Mouse (Mus musculus): ENCODE measurements around the gene Rcbtb2. TPM values are rescaled to one million over a fixed set of nuclear protein-coding genes. Genes with fewer than 3 reads are reported as not detected.

Gene Rcbtb2
- total and polyA plus RNA-seq, 3 experiments, result 34.1 to 49.0 (median 36.9) TPM

DNA sequence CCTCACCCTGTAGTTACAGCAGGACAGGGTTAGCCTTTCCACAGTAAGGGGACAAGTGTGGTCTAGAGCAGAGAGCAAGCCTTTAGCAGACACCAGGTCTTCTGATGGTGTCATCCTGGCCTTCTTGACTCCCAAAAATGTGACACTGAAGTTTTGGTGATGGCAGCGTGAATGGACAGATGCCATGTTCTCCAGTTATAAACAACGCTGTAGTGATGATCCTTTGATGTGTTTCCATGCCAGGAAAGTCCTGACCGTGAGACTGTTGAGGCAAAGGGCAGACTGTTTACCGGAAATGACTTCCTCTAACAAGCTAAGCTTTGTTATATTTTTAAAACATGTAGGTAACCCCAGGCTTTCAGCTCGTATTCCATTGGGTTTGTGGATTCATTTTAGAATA is 17.0 kb downstream of the Rcbtb2 start:
- Histone ChIP-seq H3K9ac (ENCODE audit: insufficient read depth, low read depth) (no peak overlapping the region), H3K4me1 (ENCODE audit: control insufficient read depth in 1 of 2, insufficient read depth in 2 of 2) (peaks cover 2 to 17% of the 10 kb centered on the region in 2 experiments), H3K27me3 (replicated peaks) (no peaks in the 10 kb centered on the region), H3K36me3 (replicated peaks in 1 of 2; ENCODE audit: control insufficient read depth in 1 of 2, insufficient read depth in 1 of 2, low read length in 1 of 2) (peaks cover 0 to 2% of the 10 kb centered on the region in 2 experiments), H3K27ac (ENCODE audit: insufficient read depth, low read depth) (no peak overlapping the region), H3K4me3 (replicated peaks in 1 of 3; ENCODE audit: low read depth in 2 of 3, low read length in 2 of 3, poor library complexity in 1 of 3) (no peak overlapping the region), H3K9me3 (replicated peaks; ENCODE audit: low read length) (no peaks in the 10 kb centered on the region), H3K79me2 (replicated peaks; ENCODE audit: control insufficient read depth, extremely low read depth, insufficient read depth, poor library complexity, severe bottlenecking) (no peaks in the 10 kb centered on the region), H3K4me2 (ENCODE audit: insufficient read depth, low read depth, poor library complexity, severe bottlenecking) (no peak overlapping the region)
- no peak for TF ChIP-seq KAT2A (IDR thresholded peaks at IDR 0.05; ENCODE audit: insufficient replicate concordance, low read length)
- TF ChIP-seq MEF2A (IDR thresholded peaks at IDR 0.05; ENCODE audit: borderline replicate concordance, low read depth, low read length), result no peak
- DNase-seq (ENCODE audit: extremely low read depth), result no peak
- in situ Hi-C loops (cut with MboI; ENCODE audit: low pct_ligation_motif_present, low pct_unique_long_range_greater_than_20kb, low sequenced_read_pairs) (loop anchor here (10.0 kb wide), 1 partner anchor 95 kb away; the partner anchor contains the start of gene Lpar6), dilution Hi-C loops (cut with MboI; ENCODE audit: extremely low pct_ligation_motif_present, extremely low pct_unique_long_range_greater_than_20kb, low sequenced_read_pairs) (no loop called here)

DNA sequence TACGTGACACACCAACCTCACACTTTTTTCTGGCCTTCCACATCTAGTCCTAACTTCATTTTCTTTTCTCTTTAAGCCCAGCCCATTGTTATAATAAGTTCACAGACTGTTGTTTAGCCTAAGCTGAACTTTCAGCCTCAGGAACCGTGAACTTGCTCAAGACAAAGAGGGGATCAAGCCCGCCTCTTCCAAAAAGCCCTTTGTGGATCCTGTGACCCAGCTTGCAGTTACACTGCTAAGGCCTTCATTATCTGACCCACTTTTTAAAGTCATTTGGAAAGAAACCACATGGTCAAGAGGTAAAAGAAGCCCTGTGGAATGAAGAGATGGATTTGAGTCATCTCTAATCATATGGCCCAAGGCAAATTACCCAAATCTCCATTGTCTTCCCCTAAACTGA is 19.0 kb downstream of the Rcbtb2 start:
- TF ChIP-seq TCF12 (IDR thresholded peaks at IDR 0.05; ENCODE audit: low read depth, low read length) (no peak), JUN (IDR thresholded peaks at IDR 0.05; ENCODE audit: insufficient read depth, low read depth, low read length) (no peak), RCOR1 (conservative IDR thresholded peaks at IDR 0.05; ENCODE audit: low read depth, low read length) (no peak), ZNF384 (IDR thresholded peaks at IDR 0.05; ENCODE audit: low read depth, low read length) (no peak), UBTF (IDR thresholded peaks at IDR 0.05; ENCODE audit: low read depth, low read length) (no peak), EP300 (IDR thresholded peaks at IDR 0.05; ENCODE audit: low read length) (no peak)
- in situ Hi-C loops (cut with MboI; ENCODE audit: low pct_ligation_motif_present, low pct_unique_long_range_greater_than_20kb, low sequenced_read_pairs) (no loop called here), dilution Hi-C loops (cut with MboI; ENCODE audit: extremely low pct_ligation_motif_present, extremely low pct_unique_long_range_greater_than_20kb, low sequenced_read_pairs) (no loop called here)
- Histone ChIP-seq H3K9me3 (replicated peaks; ENCODE audit: low read length) (peaks cover 7% of the 10 kb centered on the region), H3K27ac (ENCODE audit: insufficient read depth, low read depth) (no peak overlapping the region), H3K4me1 (ENCODE audit: control insufficient read depth in 1 of 2, insufficient read depth in 2 of 2) (peaks cover 7 to 35% of the 10 kb centered on the region in 2 experiments), H3K4me3 (replicated peaks in 1 of 3; ENCODE audit: low read depth in 2 of 3, low read length in 2 of 3, poor library complexity in 1 of 3) (no peak overlapping the region), H3K79me2 (replicated peaks; ENCODE audit: control insufficient read depth, extremely low read depth, insufficient read depth, poor library complexity, severe bottlenecking) (peaks cover 5% of the 10 kb centered on the region), H3K36me3 (replicated peaks in 1 of 2; ENCODE audit: control insufficient read depth in 1 of 2, insufficient read depth in 1 of 2, low read length in 1 of 2) (peaks cover 0 to 6% of the 10 kb centered on the region in 2 experiments), H3K27me3 (replicated peaks) (no peaks in the 10 kb centered on the region), H3K4me2 (ENCODE audit: insufficient read depth, low read depth, poor library complexity, severe bottlenecking) (no peak overlapping the region), H3K9ac (ENCODE audit: insufficient read depth, low read depth) (no peak overlapping the region)
- no peak for DNase-seq (ENCODE audit: extremely low read depth)

DNA sequence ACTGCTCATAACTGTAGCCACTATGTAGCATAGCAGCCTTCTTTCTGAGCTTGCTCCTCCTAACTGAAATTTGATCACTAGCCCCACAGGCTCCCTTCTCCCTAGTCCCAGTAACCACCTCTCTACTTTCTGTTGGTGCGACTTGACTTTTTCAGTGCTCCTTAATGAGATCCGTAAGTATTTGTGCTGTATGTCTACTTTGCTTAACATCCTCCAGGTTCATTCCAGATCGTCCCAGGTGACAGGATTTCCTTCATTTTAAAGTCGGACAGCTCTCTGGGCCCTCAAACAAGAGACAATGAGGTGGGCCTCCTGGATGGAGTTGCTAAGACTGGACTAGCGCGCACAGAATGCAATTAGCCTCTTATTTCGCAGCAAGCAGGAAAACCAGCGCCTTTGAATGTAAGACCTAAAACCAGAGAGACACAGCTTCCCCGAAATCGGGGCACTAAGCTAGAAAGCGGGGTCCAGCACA is 19.6 kb downstream of the Rcbtb2 start:
- H3K9me3 ChIP-seq (replicated peaks; ENCODE audit: low read length), result peaks cover 7% of the 10 kb centered on the region
- peak overlapping the region; percentile 79; the same call in 1 of the 2 replicates for H3K27ac ChIP-seq (ENCODE audit: insufficient read depth, low read depth)
- TF ChIP-seq MAZ (IDR thresholded peaks at IDR 0.05; ENCODE audit: low read depth, low read length), result no peak
- 0 out of 2 replicates have a peak, but pooled peaks have one; percentile 12 for TF ChIP-seq SIN3A (IDR thresholded peaks at IDR 0.05; ENCODE audit: low read length)
- in situ Hi-C loops (cut with MboI; ENCODE audit: low pct_ligation_motif_present, low pct_unique_long_range_greater_than_20kb, low sequenced_read_pairs), result no loop called here
- H3K79me2 ChIP-seq (replicated peaks; ENCODE audit: control insufficient read depth, extremely low read depth, insufficient read depth, poor library complexity, severe bottlenecking), result peaks cover 5% of the 10 kb centered on the region
- H3K4me1 ChIP-seq (ENCODE audit: control insufficient read depth in 1 of 2, insufficient read depth in 2 of 2), result peaks cover 7 to 41% of the 10 kb centered on the region in 2 experiments
- H3K4me2 ChIP-seq (ENCODE audit: insufficient read depth, low read depth, poor library complexity, severe bottlenecking), result peak overlapping the region; percentile 86
- peak overlapping the region; percentile 66 to 86 (median 74) for H3K4me3 ChIP-seq (replicated peaks in 1 of 3; ENCODE audit: low read depth in 2 of 3, low read length in 2 of 3, poor library complexity in 1 of 3)
- no peaks in the 10 kb centered on the region for H3K27me3 ChIP-seq (replicated peaks)
- peaks cover 0 to 6% of the 10 kb centered on the region in 2 experiments for H3K36me3 ChIP-seq (replicated peaks in 1 of 2; ENCODE audit: control insufficient read depth in 1 of 2, insufficient read depth in 1 of 2, low read length in 1 of 2)
- no peak for DNase-seq (ENCODE audit: extremely low read depth)
- dilution Hi-C loops (cut with MboI; ENCODE audit: extremely low pct_ligation_motif_present, extremely low pct_unique_long_range_greater_than_20kb, low sequenced_read_pairs), result no loop called here
- peak overlapping the region; percentile 95 for H3K9ac ChIP-seq (ENCODE audit: insufficient read depth, low read depth)

Measured in CH12.LX (cell line).